Mouse (Mus musculus): ENCODE data around the gene Tgm2.

DNA sequence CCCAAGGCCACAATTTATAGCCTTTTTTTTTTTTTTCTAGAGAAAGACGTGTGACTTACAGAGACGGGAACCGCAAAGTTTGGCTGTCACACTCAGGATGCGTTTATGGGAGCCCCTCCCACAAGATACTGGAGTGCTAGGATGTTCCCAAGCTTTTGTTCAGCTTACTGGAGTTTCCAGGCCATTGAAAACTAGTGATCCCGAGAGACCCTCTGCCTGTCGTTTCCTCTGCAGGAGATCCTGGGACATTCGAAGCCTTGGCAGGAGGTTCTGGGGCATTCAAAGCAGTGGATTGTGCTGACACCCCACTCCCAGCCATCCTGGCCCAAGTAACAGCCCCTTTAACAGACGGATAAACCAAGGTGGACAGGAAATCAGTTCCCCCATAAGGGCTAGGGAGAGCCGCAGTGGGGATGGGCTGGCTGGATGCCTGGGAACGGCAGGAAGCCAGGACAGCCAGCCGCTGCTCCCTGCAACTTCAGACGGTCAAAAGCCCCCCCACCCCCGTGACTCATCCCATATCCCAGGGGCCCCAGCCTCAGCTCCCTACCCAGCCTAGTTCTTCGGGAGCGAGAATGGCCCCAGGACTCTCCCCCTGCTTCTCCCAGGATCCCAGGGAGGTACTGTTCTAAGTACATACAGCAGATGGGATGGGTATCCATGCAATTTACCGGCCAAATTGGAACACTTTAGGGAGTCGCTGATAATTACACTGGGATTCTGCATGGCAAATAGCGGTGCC, 33.3 kb upstream of the Tgm2 start:
- no peak for TF ChIP-seq CTCF (IDR thresholded peaks at IDR 0.05; ENCODE audit: insufficient read depth, low read length)
- no peak for TF ChIP-seq POLR2A (IDR thresholded peaks at IDR 0.05; ENCODE audit: borderline replicate concordance, extremely low read depth, low read depth, low read length)

Measured in lung, adult 2 months (tissue).